Mouse (Mus musculus) MN1 (cell line): Measurements from ENCODE around the gene 1700069L16Rik.
A peak's percentile ranks its signal among the peaks of the same experiment; 100 is the strongest.

Experiments
- DNase-seq: peaks from one replicate; pipeline ENCODE4 v3.0.0-alpha.2; 2016; ENCODE audit warnings: low spot score

1700069L16Rik gene

GRCm38 (mm10) chr5:113724446-113724845 lies at the start of gene 1700069L16Rik:
Gene 1700069L16Rik (minus strand): TSS chr5:113724772.
- DNase-seq = peak; percentile 87

- peak; percentile 93 for DNase-seq
These were observed 49.1 kb upstream of the 1700069L16Rik start for GRCm38 (mm10) chr5:113773664-113774063.

- DNase-seq = peak; percentile 56
These were observed 48.4 kb upstream of the 1700069L16Rik start for GRCm38 (mm10) chr5:113772905-113773519.

- DNase-seq = peak; percentile 99
These were observed 47.9 kb upstream of the 1700069L16Rik start, which contains the start of the genes Sart3 and Iscu for GRCm38 (mm10) chr5:113772450-113772895. Gene Sart3 (minus strand): TSS chr5:113772510. Gene Iscu (plus strand): TSS chr5:113772748.

GRCm38 (mm10) chr5:113771213-113772162 lies 46.9 kb upstream of the 1700069L16Rik start:
- peak; percentile 93 for DNase-seq

GRCm38 (mm10) chr5:113768806-113769205 lies 44.2 kb upstream of the 1700069L16Rik start:
- no peak for DNase-seq

- peak; percentile 21 for DNase-seq
These were observed 41.3 kb upstream of the 1700069L16Rik start for GRCm38 (mm10) chr5:113765641-113766526.

GRCm38 (mm10) chr5:113764426-113764825 lies 39.9 kb upstream of the 1700069L16Rik start:
- DNase-seq = no peak

- no peak for DNase-seq
These were observed 37.0 kb upstream of the 1700069L16Rik start for GRCm38 (mm10) chr5:113761585-113761984.

- no peak for DNase-seq
These were observed 30.9 kb upstream of the 1700069L16Rik start for GRCm38 (mm10) chr5:113755347-113756030.

- DNase-seq = peak; percentile 69
These were observed 27.1 kb upstream of the 1700069L16Rik start for GRCm38 (mm10) chr5:113751521-113752157.

GRCm38 (mm10) chr5:113748556-113749331 lies 24.2 kb upstream of the 1700069L16Rik start:
- DNase-seq = no peak

- DNase-seq = no peak
These were observed 23.1 kb upstream of the 1700069L16Rik start for GRCm38 (mm10) chr5:113747629-113748028.

- DNase-seq = peak; percentile 60
These were observed 13.2 kb upstream of the 1700069L16Rik start for GRCm38 (mm10) chr5:113737607-113738237.

- peak; percentile 66 for DNase-seq
These were observed 12.1 kb upstream of the 1700069L16Rik start for GRCm38 (mm10) chr5:113736522-113737164.

GRCm38 (mm10) chr5:113736113-113736502 lies 11.5 kb upstream of the 1700069L16Rik start:
- peak; percentile 47 for DNase-seq

- DNase-seq = peak; percentile 100
These were observed 11.0 kb upstream of the 1700069L16Rik start, which contains the start of gene Ficd for GRCm38 (mm10) chr5:113735345-113736112. Gene Ficd (plus strand): TSS chr5:113735803.

- DNase-seq = no peak
These were observed 10.4 kb upstream of the 1700069L16Rik start for GRCm38 (mm10) chr5:113735023-113735344.
